Mouse (Mus musculus): ENCODE data around the gene Serbp1. TPM values are rescaled to one million over a fixed set of nuclear protein-coding genes. Genes with fewer than 3 reads are reported as not detected.

The Serbp1 gene
- total RNA-seq, 4 experiments from 2014 or later = 155 to 268 (median 219) TPM

DNA sequence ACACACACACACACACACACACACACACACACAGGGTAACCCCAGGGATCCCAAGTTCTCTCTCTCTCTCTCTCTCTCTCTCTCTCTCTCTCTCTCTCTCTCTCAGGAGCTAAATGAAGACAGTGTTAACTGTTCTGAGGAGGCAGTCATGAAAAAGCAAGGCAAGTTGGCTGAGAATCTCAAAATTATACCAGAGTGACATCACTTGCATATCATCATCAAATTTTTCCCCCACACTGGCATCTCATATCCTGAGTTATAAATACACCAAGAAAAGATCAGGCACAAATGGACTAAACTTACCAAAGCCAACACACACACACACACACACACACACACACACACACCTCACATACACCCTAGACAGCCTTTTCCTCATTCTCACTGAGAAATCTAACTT lies 7.0 kb upstream of the Serbp1 start:
- no peak for DNase-seq (ENCODE audit: low spot score)

DNA sequence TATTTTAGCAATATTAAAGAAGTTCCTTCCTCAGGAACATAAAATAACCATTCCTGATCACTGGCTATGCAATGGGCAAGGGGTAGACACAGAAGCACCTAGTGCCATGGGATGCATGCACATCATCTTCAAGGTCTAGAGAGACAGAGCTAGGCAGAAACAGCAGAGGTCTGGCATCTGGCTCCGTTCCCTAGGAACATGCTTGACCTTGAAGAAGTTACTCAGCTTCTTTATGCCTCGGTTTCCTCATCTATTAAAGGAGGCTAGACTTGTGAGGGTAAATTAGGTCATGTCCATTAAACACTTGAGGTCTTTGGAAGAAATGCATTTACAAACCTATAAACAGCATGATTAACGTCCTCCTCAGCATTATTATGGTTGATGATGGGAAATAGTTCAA lies 2.3 kb upstream of the Serbp1 start:
- no peak for DNase-seq (ENCODE audit: low spot score)

DNA sequence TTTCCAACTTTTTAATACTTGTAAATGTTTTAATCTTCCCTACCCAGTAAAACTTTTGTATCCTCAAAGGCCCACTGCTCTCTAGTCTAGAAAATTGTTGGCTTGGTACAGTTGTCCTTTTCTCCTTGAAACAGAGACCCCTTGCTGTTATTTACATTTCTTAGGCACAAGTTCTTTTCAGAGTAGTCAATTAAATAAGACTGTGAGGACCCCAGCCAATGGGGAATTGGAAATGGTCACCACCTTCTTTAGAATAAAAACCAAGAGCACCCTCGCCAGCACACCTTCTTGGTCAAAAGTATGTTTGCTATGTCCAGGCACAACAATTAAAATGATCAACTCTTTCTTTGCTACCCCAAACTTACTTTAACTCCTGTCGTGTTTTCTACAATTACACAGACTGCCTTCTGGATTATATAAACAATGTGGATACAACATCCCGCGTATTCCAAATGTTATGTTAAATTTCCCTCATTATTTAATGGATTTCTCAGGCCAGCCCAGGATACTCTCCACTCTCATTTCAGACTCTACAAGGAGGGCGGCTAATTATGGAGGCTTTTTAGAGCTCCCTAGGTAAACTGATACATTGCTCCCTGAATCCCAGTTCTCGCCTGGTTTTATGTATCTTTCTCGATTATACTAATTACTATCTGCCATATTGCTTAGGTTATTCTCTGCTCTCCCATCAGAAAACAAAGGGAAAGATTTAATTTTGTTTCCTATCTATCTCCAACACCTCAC lies 1.3 kb upstream of the Serbp1 start:
- DNase-seq (ENCODE audit: low spot score) = no peak

DNA sequence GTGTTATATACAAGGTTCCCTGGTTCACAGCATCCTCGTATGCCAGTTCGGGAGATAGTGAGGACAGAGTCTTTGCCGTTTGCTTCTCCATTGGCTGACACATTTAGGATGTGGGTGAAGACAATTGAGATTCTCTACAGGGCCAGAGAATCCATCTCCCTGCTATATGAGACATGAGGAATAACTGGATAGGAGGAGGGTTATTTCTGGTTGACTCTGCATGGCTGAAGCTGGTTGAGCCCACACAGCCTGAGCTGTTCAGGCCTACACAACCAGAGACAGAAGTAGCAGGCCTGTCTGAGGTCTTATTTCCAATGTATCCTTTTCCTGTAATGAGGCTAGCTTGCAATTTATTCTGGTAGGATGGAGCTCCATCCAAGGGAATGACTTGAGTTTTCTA lies 3.3 kb downstream of the Serbp1 start:
- DNase-seq (ENCODE audit: low spot score) = no peak

DNA sequence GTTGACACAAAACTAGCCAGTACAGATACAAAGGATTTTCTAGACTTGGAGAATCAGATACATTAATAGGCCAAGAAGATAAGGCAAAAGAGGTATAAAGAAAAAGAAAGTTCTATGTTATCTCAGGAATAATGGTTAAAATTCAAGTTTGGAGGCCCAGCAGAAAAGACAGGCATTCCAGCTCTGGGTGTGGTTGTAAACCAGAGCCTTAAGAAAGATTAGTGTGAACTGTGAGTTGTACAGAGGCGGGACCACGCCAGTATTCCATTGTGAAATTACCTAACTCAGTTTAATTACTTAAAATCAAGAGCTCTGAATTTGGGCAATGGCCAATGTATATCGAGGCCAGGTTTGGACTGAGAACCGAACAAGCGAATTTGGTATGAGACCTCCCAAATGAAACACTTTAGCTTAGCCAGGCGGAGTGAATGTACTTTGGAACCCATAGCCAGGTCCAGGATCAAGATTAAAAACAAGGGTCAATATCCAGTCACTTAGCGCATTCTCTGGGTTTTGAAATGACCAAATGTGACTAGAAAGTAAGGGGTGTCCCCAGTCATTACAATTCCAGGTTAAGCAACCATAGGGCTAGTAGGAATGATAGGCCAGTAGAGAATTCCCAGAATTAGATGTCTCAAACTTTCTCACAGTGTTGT lies 5.9 kb downstream of the Serbp1 start:
- DNase-seq (ENCODE audit: low spot score) = no peak

DNA sequence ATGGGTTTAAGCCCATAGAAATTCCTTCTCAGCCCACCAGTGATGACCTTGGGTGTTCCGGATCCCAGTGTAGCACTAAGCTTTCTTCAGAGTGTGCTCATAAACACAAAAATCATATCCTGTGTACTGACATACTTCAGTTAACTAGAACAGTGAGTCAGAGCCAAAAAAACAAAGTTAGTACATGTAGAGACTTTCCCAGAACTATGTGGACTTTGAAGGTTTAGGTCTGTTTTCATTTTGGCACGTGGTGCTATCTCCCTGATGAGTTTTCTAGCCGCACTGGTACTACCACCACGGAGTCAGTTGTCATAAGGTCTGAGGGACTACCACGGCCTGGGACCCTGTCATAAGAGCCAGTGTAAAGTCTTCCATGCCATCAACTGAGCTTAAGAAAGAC lies 6.5 kb downstream of the Serbp1 start:
- DNase-seq (ENCODE audit: low spot score) = no peak

DNA sequence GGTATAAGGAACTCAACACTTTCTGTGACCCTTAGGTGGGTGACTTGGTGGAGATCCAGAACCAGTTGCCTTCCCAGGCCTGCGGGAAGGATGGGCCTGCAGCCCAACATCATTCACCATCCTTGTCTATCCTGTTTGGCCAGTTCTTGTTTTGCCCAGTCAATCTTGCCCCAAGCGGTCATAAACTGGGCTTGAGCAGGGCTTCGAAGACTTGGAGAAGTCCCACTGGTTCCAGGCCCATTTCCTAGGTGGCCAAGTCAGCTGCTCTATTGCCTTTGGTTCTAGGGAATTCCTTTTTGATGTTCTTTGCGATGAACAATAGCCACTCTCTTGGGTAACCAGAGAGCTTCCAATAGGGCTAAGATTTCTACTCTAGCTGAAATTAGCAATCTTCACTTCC lies 13.1 kb downstream of the Serbp1 start:
- no peak for DNase-seq (ENCODE audit: low spot score)

DNA sequence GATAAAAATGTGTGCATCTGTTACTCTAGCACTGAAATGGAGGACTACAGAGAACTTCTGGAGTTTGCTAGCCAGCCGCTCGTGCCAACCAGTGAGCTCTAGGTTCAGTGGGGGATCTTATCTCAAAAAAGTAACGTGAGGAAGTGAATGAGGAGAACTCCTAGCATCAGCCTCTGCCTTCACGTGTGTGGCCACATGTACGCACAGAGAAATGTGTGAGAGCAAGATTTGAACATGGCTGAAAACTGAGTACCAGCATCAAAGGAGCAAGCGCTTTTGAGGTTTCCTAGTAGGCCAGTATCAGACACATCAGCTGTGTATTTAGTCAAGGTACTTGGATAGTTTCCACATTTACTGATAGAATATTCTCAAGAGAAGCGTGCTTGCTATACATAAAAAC lies 27.0 kb downstream of the Serbp1 start:
- no peak for DNase-seq (ENCODE audit: low spot score)

DNA sequence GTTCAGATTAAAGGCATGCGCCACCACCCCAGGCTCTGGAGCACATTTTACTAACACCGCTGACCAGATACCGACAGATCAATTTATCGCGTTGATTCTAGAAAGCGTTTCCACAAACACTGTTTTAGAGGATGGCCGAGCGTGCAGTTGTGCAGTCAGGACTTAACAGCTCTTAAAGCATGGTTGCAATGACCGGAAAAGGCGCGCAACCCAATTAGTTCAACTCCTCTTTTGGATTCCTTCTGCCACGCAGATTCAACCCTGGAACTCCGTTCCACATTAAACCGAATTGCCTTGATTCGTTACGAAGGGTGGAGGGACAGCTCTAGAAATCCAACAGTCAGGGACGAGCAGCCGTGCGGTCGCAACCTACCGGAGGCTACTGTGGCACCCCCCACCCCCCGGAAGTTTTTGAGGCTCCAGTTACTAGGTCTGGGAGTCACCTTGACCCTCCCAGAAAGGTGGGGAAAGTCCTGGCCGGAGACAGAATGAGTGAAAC lies 28.2 kb downstream of the Serbp1 start:
- peak; percentile 32 for DNase-seq (ENCODE audit: low spot score)

DNA sequence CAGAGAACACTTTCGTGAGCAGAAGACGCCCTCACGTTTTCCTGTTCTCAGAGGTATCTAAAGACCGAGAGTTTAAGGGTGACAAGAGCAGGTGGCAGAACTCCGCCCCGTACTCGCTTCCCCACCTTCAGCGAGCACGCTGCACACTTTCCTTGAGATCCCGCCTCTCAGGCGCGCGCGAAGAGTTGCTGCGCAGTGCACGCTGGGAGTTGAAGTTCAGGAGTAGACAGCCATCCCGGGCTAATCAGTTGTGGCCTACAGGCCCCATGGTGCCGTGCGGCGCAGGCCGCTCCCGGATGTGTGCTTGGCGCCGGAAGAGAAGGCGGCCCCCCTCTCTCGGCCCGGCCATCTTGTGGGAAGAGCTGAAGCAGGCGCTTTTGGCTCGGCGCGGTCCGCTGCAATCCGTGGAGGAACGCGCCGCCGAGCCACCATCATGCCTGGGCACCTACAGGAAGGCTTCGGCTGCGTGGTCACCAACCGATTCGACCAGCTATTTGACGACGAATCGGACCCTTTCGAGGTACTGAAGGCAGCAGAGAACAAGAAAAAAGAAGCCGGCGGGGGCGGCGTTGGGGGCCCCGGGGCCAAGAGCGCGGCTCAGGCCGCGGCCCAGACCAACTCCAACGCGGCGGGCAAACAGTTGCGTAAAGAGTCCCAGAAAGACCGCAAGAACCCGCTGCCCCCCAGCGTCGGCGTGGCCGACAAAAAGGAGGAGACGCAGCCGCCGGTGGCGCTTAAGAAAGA lies 28.9 kb downstream of the Serbp1 start:
- peak; percentile 97 for DNase-seq (ENCODE audit: low spot score)

DNA sequence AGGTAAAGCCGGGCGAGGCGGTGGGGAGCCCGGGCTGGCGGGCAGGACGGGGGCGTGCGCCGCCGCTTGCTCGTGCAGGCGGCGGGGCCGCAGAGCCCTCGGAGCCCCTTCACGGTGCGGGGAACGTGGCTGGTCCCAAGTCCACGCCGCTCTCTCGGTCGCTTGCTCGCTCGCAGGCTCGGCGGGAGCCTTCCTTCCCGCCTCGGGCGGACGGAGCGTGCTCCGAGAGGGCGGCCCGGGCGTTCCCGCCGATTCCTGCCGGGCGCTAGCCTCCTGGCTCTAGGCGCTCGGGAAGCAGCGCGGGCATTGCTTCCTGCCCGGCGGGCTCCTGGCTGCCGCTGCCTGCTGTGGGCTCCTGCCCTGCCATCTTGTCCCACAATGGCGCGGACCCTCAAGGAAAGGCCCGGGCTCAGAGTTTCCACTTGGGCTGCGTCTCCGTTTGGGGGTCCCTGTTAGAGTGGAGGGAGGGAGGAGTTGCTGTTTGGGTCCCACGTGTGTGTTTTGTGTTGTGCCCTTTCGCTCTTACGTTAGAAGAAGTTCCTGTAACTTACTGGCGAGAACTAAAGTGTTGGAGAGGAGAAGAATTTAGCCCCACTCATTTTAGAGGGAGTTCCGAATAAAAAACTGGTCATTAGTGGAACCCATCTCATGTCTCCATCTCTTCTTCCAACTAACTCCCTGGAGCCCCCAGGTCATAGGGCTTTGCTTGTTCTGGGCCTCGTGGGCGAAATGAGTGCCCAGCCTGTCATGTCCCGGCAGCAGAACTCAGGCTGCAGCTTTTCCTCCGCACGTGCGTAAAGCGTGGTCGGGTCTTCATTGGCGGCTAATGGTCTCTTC lies 29.6 kb downstream of the Serbp1 start:
- peak; percentile 27 for DNase-seq (ENCODE audit: low spot score)

DNA sequence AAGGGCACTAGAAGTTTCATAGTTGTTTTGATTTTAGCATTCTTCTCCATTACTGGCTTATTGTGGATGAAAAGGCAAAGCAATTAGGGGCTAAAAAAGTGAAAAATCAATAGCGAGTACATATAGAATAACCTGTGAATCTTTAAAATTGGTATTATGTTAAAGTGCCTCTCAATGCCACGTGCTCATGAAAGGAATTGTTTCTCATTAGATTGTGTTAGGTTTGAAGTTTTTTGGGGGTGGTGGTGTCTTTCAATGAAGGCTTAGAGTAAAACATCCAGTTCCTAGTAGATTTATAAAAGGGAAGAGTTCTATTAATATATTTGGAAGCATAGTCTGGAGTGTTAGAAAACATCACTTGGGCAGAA lies 30.3 kb downstream of the Serbp1 start:
- no peak for DNase-seq (ENCODE audit: low spot score)

DNA sequence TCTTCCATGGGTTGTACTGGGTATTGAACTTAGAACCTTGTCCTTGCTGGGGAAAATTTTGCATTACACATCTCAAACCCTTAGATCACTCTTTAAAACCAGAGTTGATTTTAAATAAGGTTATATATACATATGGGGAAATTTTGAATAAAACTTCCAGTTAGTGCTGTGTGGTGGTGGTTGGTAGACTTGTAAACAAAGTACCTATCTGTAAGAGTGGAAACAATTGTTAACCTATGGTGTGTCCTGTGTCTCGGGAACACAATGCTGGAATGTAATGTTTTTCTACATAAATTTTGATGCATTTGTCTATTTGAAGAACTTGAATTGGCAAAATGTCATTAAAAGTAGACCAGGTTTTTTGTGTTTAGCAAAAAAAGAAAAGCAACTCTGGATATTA lies 31.0 kb downstream of the Serbp1 start:
- DNase-seq (ENCODE audit: low spot score) = no peak

DNA sequence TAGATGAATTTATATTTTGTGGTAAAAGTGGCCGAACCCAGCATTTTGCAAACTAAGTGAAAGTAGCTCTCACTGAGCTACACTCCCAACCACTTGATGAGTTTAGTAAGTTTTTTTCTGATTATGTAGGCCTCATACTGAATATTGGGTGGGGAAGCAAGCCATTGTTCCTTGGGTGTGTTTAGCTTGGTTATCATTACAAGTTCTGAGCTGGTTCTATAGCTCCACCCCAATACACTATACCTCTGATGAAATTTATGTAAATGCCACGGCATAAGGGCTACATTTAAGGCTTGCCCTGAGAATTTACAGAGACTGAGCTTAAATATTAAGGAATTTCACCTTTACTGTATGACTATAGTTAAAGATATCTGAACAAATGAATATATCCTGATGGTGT lies 31.5 kb downstream of the Serbp1 start:
- DNase-seq (ENCODE audit: low spot score) = no peak

DNA sequence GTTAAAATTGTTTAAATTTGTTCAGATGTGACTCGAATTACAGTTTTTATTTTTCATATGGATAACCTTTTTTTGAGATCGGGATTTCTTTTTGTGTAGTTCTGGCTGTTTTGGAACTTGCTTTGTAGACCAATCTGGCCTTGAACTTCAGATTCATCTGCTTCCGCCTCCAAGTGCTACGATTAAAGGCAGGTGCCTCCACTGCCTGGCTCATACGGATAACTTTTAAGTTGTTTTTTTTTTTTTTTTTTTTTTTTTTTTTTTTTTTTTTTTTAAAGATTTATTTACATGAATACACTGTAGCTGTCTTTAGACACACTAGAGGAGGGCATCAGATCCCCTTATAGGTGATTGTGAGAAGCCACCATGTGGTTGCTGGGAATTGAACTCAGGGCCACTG lies 40.0 kb downstream of the Serbp1 start:
- DNase-seq (ENCODE audit: low spot score) = no peak

DNA sequence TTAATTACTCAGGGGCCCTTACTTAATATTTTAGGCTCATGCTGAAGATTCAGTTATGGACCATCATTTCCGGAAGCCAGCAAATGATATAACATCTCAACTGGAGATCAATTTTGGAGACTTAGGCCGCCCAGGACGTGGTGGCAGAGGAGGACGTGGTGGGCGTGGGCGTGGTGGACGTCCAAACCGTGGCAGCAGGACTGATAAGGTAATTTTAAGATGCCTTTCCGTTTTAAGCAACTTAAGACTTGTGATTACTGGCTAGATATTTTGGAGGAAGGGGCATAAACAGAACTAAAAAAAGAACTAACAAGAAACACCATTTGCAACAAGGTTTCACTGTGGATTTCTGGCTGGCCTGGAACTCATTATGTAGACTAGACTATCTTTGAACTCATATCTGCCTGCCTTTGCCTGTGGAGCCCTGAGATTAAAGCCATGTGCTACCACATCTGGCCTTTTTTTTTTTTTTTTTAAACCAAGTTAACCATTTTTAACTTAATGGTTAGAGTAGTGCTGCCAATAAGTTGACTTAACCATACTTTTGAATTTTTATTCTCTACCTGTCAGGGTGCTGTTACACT lies 43.7 kb downstream of the Serbp1 start:
- no peak for DNase-seq (ENCODE audit: low spot score)

DNA sequence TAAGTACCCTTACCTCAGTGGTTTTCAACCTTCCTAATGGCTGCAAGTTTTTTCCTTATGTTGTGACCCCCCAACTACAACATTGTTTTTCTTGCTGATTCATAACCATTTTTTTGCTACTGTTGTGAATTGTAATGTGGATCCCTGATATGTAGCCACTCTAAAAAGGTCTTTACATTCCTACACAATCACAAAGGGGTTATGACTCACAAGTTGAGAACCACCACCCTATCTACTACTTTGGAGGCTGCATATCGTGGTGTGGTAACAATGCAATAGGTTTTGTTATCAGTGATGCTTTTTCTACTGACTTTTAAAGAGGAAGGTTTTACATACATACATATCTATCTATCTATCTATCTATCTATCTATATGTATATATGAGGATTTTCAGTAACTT lies 44.9 kb downstream of the Serbp1 start:
- DNase-seq (ENCODE audit: low spot score) = no peak

DNA sequence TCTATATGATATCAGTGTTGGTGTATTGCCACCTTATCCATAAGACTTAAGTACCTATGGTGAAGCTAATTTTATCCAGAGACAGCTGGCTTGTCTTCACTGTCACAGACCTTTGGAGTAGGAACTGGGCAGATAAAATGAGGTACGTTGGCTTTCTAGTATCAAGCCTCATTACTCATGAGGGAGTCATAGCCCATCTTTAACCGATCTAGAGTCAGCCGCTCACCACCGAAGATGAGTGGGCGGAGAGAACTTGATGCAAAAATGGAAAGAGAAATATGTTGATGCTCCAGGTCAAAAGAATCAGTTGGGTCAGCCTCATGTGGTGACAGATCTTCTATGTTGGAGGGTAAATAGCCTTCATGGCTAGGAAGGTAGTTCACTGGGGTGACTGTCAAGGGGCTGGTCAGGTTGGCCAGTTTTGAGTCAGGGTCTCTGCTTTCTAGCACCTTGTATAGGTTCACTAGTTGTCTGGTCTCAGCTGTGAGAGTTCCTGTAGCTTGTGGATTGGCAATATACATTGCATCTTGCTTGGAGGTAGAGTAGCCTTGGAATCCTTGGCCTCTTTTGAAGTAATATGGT lies 54.2 kb downstream of the Serbp1 start:
- no peak for DNase-seq (ENCODE audit: low spot score)

DNA sequence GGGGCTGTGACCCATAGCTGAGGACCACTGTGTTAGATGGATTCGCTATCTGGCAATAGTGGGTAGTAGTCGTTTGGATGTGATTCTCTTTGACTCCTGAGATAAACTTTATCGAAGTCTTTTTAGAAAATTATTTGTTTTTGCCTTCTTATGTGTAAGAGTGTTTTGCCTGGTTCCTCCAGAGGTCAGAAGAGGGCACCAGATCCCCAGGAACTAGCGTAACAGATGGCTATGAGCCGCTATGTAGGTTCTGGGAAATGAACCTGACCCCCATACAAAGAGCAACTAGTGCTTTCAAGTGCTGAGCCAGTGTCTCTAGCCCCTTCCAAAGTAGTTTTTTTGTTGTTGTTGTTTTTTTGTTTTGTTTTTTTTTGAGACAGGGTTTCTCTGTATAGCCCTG lies 58.1 kb downstream of the Serbp1 start:
- no peak for DNase-seq (ENCODE audit: low spot score)

DNA sequence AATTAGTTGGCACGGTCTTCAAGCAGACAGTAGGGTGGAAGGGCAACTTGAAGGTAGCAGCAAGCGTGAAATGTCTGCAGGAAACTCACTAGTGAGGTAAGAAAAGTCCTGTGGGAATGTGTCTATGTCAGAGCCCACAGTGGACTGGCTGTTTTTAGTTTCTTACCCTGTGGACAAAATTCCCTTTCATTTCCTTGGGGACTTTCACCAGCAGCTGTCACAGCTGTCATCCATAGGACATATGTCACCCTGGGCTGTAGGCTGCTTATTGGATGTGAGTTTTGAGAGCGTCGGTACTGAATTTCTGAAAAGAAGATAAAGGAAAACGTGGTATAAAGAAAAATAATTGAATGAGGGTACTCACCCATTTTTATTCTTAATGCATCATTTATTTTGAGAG lies 60.8 kb downstream of the Serbp1 start:
- no peak for DNase-seq (ENCODE audit: low spot score)

DNA sequence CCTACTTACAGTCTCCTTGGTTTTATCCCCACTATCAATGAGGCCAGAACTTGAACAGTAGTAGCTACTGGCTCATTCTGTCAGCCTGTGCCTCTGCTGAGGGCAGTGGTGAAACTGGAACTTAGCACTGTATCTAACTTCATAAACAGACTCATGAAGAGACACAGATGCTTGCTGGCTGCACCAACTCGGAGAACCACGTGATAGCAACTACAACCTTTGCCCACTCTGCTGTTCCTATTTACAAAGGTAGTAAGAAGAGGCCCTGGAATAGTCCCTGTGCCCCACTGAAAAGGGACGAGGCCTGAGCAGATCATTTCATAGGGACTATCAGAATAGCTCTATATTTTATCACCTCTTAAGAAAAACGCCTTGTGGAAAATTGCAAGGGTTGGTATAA lies 62.3 kb downstream of the Serbp1 start:
- DNase-seq (ENCODE audit: low spot score) = no peak

Data from heart, adult 8-10 months (tissue).